Mouse (Mus musculus) small intestine, adult 2 months (tissue): ENCODE measurements around the gene Cel.

Experiments used
- CTCF ChIP-seq: fragments of 200-500 bp; IDR thresholded peaks from 2 replicates; pipeline ENCODE4 v1.5.1; 2012; ENCODE audit warnings: low read depth, mild to moderate bottlenecking, control low read depth, inconsistent platforms, low read length, moderate library complexity, mixed read lengths; ENCODE audit not compliant: insufficient replicate concordance, insufficient read length; ENCODE audit errors: extremely low read depth
- POLR2A ChIP-seq: fragments of 200-500 bp; IDR thresholded peaks from 2 replicates; pipeline ENCODE4 v1.6.1; 2012; ENCODE audit warnings: low read depth, mild to moderate bottlenecking, control low read depth, inconsistent platforms, low read length, moderate library complexity

- no peak for TF ChIP-seq CTCF
- TF ChIP-seq POLR2A = peak; percentile 11; the same call in 1 of the 2 replicates
These were observed 37.8 kb downstream of the Cel start for GRCm38 (mm10) chr2:28525219-28525942.
